Mouse (Mus musculus): Measurements from ENCODE around the gene Cldn14. TPM values are rescaled to one million over a fixed set of nuclear protein-coding genes. Genes with fewer than 3 reads are reported as not detected.

The Cldn14 gene
- polyA plus RNA-seq, 1 experiment, result 1.0 TPM

DNA sequence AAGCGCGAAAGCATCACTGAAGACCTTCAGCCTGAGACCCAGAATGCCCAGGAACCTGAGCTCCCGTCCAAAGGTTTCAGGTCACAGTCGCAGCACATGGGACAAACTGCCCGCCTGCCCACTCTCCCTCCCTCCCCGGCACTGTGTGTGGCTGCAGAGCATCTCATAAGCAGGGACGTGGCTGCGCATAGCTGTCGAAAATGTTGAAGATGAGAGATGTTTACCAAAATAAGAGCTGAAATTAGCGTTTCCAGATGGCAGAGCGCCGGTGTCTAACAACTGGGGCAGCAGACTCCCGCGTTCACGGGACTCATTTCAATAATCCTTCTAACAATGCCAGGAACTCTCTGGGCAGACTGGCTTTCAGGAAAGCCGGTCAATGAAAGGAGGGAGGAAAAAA is 31.8 kb upstream of the Cldn14 start:
- TF ChIP-seq CTCF (IDR thresholded peaks at IDR 0.05; ENCODE audit: control insufficient read depth, insufficient read depth, insufficient replicate concordance, low read depth, low read length), result no peak
- Histone ChIP-seq H3K4me3 (ENCODE audit: control insufficient read depth, low read depth, low read length) (no peak overlapping the region), H3K27ac (ENCODE audit: control insufficient read depth, insufficient read depth, low read depth, low read length) (no peak overlapping the region)

GRCm38 (mm10) chr16:94038986-94039341 is 30.3 kb upstream of the Cldn14 start:
- H3K27me3 ChIP-seq (ENCODE audit: control insufficient read depth, insufficient read depth, low read length), result no peaks in the 10 kb centered on the region
- H3K4me3 ChIP-seq (ENCODE audit: control insufficient read depth, low read depth, low read length), result no peak overlapping the region
- TF ChIP-seq POLR2A (IDR thresholded peaks at IDR 0.05; ENCODE audit: control insufficient read depth, low read depth, low read length) (no peak), CTCF (IDR thresholded peaks at IDR 0.05; ENCODE audit: control insufficient read depth, insufficient read depth, insufficient replicate concordance, low read depth, low read length) (no peak)
- H3K36me3 ChIP-seq (ENCODE audit: control insufficient read depth, insufficient read depth, low read length), result no peaks in the 10 kb centered on the region
- H3K4me1 ChIP-seq (ENCODE audit: control insufficient read depth, insufficient read depth, low read length), result peaks cover 2% of the 10 kb centered on the region; the same call in 1 of the 2 replicates
- H3K27ac ChIP-seq (ENCODE audit: control insufficient read depth, insufficient read depth, low read depth, low read length), result no peak overlapping the region

More for the DNA sequence above, 31.8 kb upstream of the Cldn14 start:
- H3K4me1 ChIP-seq (ENCODE audit: control insufficient read depth, insufficient read depth, low read length), result peaks cover 2% of the 10 kb centered on the region; the same call in 1 of the 2 replicates
- H3K27me3 ChIP-seq (ENCODE audit: control insufficient read depth, insufficient read depth, low read length), result no peaks in the 10 kb centered on the region
- no peaks in the 10 kb centered on the region for H3K36me3 ChIP-seq (ENCODE audit: control insufficient read depth, insufficient read depth, low read length)

DNA sequence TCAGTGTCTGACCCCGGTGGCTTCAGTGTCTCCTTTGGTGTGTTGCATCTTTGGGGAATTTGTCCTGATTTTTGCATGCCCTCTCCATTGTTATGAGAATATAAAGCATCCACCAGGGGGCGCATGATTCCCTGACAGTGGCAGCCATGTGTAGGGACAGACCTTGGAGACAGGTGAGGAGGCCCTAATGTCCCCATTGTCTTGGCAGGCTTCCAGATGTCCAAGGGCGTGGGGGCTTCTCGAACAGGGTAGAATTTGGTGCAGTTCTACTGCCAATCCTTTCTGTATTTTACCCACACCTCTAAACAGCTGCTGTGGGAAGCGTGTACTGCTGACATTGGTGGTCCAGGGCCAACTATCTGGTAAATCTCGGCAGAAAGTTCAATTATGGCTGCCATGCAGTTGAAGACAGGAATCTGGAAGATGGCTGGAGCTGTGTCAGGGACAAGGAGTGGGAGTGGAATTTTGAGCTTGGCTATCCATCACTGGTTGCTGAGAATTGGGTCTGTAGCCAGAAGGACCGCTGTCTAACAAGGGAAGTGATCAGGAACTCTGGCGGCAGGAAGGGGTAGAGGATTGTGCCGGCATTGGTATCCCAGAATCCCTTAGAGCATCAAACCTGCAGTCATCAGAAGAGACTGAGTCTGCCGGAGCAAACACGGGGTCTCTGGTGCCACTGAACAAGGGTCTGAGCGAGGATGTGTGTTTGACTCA is 29.8 kb upstream of the Cldn14 start:
- TF ChIP-seq CTCF (IDR thresholded peaks at IDR 0.05; ENCODE audit: control insufficient read depth, insufficient read depth, insufficient replicate concordance, low read depth, low read length) (peak; percentile 47; the same call in 1 of the 2 replicates), POLR2A (IDR thresholded peaks at IDR 0.05; ENCODE audit: control insufficient read depth, low read depth, low read length) (no peak)
- H3K27ac ChIP-seq (ENCODE audit: control insufficient read depth, insufficient read depth, low read depth, low read length), result no peak overlapping the region
- no peaks in the 10 kb centered on the region for H3K27me3 ChIP-seq (ENCODE audit: control insufficient read depth, insufficient read depth, low read length)
- H3K4me3 ChIP-seq (ENCODE audit: control insufficient read depth, low read depth, low read length), result no peak overlapping the region
- no peaks in the 10 kb centered on the region for H3K36me3 ChIP-seq (ENCODE audit: control insufficient read depth, insufficient read depth, low read length)
- peaks cover 2% of the 10 kb centered on the region; the same call in 1 of the 2 replicates for H3K4me1 ChIP-seq (ENCODE audit: control insufficient read depth, insufficient read depth, low read length)

- Histone ChIP-seq H3K36me3 (ENCODE audit: control insufficient read depth, insufficient read depth, low read length) (no peaks in the 10 kb centered on the region), H3K27me3 (ENCODE audit: control insufficient read depth, insufficient read depth, low read length) (no peaks in the 10 kb centered on the region), H3K4me3 (ENCODE audit: control insufficient read depth, low read depth, low read length) (no peak overlapping the region), H3K4me1 (ENCODE audit: control insufficient read depth, insufficient read depth, low read length) (peaks cover 2% of the 10 kb centered on the region; the same call in 1 of the 2 replicates), H3K27ac (ENCODE audit: control insufficient read depth, insufficient read depth, low read depth, low read length) (no peak overlapping the region)
- TF ChIP-seq CTCF (IDR thresholded peaks at IDR 0.05; ENCODE audit: control insufficient read depth, insufficient read depth, insufficient replicate concordance, low read depth, low read length) (peak; percentile 17; the same call in 1 of the 2 replicates), POLR2A (IDR thresholded peaks at IDR 0.05; ENCODE audit: control insufficient read depth, low read depth, low read length) (no peak)
These were observed 28.6 kb upstream of the Cldn14 start for GRCm38 (mm10) chr16:94037280-94037679.

GRCm38 (mm10) chr16:94034152-94034551 is 25.5 kb upstream of the Cldn14 start:
- Histone ChIP-seq H3K36me3 (ENCODE audit: control insufficient read depth, insufficient read depth, low read length) (no peaks in the 10 kb centered on the region), H3K27ac (ENCODE audit: control insufficient read depth, insufficient read depth, low read depth, low read length) (no peak overlapping the region), H3K4me3 (ENCODE audit: control insufficient read depth, low read depth, low read length) (no peak overlapping the region), H3K27me3 (ENCODE audit: control insufficient read depth, insufficient read depth, low read length) (no peaks in the 10 kb centered on the region), H3K4me1 (ENCODE audit: control insufficient read depth, insufficient read depth, low read length) (peaks cover under 1% of the 10 kb centered on the region; the same call in 1 of the 2 replicates)
- TF ChIP-seq POLR2A (IDR thresholded peaks at IDR 0.05; ENCODE audit: control insufficient read depth, low read depth, low read length) (no peak), CTCF (IDR thresholded peaks at IDR 0.05; ENCODE audit: control insufficient read depth, insufficient read depth, insufficient replicate concordance, low read depth, low read length) (no peak)

GRCm38 (mm10) chr16:94032270-94032669 is 23.6 kb upstream of the Cldn14 start:
- TF ChIP-seq CTCF (IDR thresholded peaks at IDR 0.05; ENCODE audit: control insufficient read depth, insufficient read depth, insufficient replicate concordance, low read depth, low read length) (no peak), POLR2A (IDR thresholded peaks at IDR 0.05; ENCODE audit: control insufficient read depth, low read depth, low read length) (no peak)

DNA sequence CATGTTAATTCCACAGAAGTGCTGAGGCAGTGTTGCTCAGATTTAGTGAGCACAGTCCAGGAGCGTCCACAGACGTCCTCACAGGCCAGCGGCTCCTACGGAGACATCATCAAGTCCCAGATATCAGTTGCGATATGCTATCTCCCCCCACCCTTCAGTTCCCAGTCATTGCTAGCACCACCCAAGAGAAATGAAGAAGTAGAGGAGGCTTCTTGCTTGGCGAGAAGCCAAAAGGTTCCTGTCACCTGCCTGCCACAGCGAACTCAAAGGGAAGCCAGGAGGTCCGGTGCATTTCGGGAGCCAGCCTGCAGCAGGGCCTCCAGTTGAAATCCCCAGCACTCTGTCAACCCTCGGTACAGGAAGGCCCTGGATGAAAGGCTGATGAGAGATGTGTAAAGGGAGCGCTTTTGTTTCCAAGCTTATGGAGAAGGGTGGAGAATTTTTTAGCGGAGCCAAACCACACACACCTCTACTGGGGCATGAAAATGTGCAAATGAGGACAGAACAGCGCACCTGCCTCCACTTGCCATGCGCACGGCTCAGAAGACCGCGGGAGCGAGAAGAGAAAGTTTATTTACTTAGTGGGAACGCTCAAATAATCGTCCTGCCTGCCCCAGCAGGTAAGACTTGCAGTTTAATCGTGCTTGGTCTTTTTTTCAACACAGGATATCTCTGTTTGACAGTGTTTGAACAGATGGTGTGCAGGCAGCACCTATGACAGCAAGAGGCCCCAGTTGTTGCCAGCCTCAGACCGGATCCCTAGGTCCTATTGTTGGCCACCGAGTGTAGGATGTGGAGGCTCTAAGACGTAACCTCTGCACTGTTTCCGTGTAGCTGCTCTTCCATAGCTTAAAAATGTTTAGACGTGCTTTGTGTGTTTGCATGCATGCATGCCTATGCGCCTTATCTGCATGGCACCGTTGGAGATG is 15.0 kb upstream of the Cldn14 start:
- no peaks in the 10 kb centered on the region for H3K27me3 ChIP-seq (ENCODE audit: control insufficient read depth, insufficient read depth, low read length)
- TF ChIP-seq POLR2A (IDR thresholded peaks at IDR 0.05; ENCODE audit: control insufficient read depth, low read depth, low read length), result no peak
- TF ChIP-seq CTCF (IDR thresholded peaks at IDR 0.05; ENCODE audit: control insufficient read depth, insufficient read depth, insufficient replicate concordance, low read depth, low read length), result no peak
- no peak overlapping the region for H3K4me3 ChIP-seq (ENCODE audit: control insufficient read depth, low read depth, low read length)
- H3K27ac ChIP-seq (ENCODE audit: control insufficient read depth, insufficient read depth, low read depth, low read length), result no peak overlapping the region
- H3K4me1 ChIP-seq (ENCODE audit: control insufficient read depth, insufficient read depth, low read length), result no peaks in the 10 kb centered on the region
- no peaks in the 10 kb centered on the region for H3K36me3 ChIP-seq (ENCODE audit: control insufficient read depth, insufficient read depth, low read length)

More at GRCm38 (mm10) chr16:94032270-94032669, 23.6 kb upstream of the Cldn14 start:
- H3K36me3 ChIP-seq (ENCODE audit: control insufficient read depth, insufficient read depth, low read length), result no peaks in the 10 kb centered on the region
- no peak overlapping the region for H3K4me3 ChIP-seq (ENCODE audit: control insufficient read depth, low read depth, low read length)
- no peak overlapping the region for H3K27ac ChIP-seq (ENCODE audit: control insufficient read depth, insufficient read depth, low read depth, low read length)
- no peaks in the 10 kb centered on the region for H3K27me3 ChIP-seq (ENCODE audit: control insufficient read depth, insufficient read depth, low read length)
- H3K4me1 ChIP-seq (ENCODE audit: control insufficient read depth, insufficient read depth, low read length), result no peaks in the 10 kb centered on the region

Data from testis, adult 2 months (tissue).